Comparison of ENCODE assay signal across 8 mouse cellular contexts in the genomic region with DNA sequence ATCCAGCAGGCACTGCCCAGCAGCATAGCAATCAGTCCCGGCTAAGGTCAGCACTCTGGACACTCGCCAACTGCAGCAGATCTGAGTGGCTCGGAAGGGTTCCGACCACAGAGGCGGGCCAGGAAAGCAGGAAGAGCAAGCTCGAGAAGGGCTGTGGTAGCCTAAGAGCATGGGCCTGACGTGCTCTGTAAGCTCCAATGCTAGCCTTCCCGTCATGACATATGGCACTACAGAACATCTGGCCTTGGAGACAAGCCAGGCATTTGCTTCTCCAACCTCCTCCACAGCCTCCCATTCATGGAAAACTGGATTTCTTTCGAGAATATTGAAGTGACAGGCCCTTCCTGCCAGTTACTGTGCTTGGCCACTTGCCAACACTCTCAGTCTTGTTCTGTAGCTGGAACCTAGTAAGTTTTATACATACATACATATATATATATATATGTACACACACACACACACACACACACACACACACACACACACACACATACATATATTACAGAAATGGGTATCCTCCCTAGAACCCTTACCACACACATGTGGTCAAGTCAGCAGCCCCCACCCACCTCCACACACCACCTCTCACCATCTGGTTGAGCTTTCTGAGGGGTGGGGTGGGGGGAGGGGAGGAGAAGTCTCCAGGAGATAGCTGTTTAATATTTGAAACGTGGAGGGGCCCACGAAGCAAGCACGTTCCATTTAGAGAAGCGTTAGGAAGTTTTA.
DNase-seq lines count a peak whose midpoint lies in the region; ATAC-seq and TF ChIP-seq lines count a peak whose summit lies in the region.

No protein-coding gene starts in this region.

- H3K27ac ChIP-seq in layer of hippocampus, adult 2 months: peak overlapping the region; percentile 77
- peak overlapping the region; percentile 88 for H3K27ac ChIP-seq in lung, postnatal 0 days (ENCODE audit: low read length)

- H3K4me2 ChIP-seq in lung, postnatal 0 days (replicated peaks; ENCODE audit: low read depth, low read length): no peak overlapping the region; the same call in 1 of the 2 replicates

- H3K36me3 ChIP-seq in lung, postnatal 0 days (ENCODE audit: insufficient read depth, low read length): 0 out of 2 replicates have a peak, but pooled peaks cover 4% of the 10 kb centered on the region

- H3K9me3 ChIP-seq in lung, postnatal 0 days (ENCODE audit: low read length): no peaks in the 10 kb centered on the region

- H3K4me3 ChIP-seq in layer of hippocampus, adult 2 months: no peak overlapping the region
- no peak overlapping the region for H3K4me3 ChIP-seq in lung, postnatal 0 days (ENCODE audit: low read depth, low read length)

- no peak for TF ChIP-seq POLR2A in brain, embryonic 14.5 days (IDR thresholded peaks at IDR 0.05; ENCODE audit: borderline replicate concordance, extremely low read depth, insufficient read depth, insufficient read length, poor library complexity, severe bottlenecking)

- H3K4me1 ChIP-seq in lung, postnatal 0 days (ENCODE audit: insufficient read depth, low read depth, low read length): peaks cover 56% of the 10 kb centered on the region

- no peaks in the 10 kb centered on the region for H3K27me3 ChIP-seq in lung, postnatal 0 days (replicated peaks; ENCODE audit: insufficient read depth, low read length)

- intact Hi-C loops in heart, postnatal 36 days (cut with DNase I): loop anchor here (2.0 kb wide), 1 partner anchor 24 kb away; no protein-coding TSS in a partner anchor

- WGBS in lung, postnatal 0 days: 12% methylated on average over 13 of the region's 13 CpGs

- DNase-seq in 416B (ENCODE audit: low read depth): peak; percentile 94
- DNase-seq in brain, embryonic 14.5 days (ENCODE audit: low read depth): peak; percentile 95
- DNase-seq in frontal cortex, adult 2 months (ENCODE audit: extremely low spot score in 1 of 2, low spot score in 1 of 2): peak; percentile 66 to 82
- DNase-seq in heart, postnatal 36 days: peak; percentile 73 to 75
- DNase-seq in layer of hippocampus, adult 2 months (ENCODE audit: low spot score in 2 of 2): peak; percentile 69 to 78
- DNase-seq in lung, postnatal 0 days (ENCODE audit: low spot score): peak; percentile 98
- DNase-seq in right cerebral cortex, postnatal 36 days (ENCODE audit: low spot score in 2 of 2): peak; percentile 56 to 63
- no peak for DNase-seq in thymus, postnatal 0 days (ENCODE audit: low spot score)

- peak; percentile 82 for TF ChIP-seq EP300 in lung, postnatal 0 days (IDR thresholded peaks at IDR 0.05)

- ATAC-seq in lung, postnatal 0 days: peak; percentile 96

- TF ChIP-seq CTCF in brain, embryonic 14.5 days (IDR thresholded peaks at IDR 0.05; ENCODE audit: borderline replicate concordance, extremely low read depth, insufficient read depth, insufficient read length): no peak
- TF ChIP-seq CTCF in layer of hippocampus, adult 2 months (conservative IDR thresholded peaks at IDR 0.05): no peak
- no peak for TF ChIP-seq CTCF in lung, postnatal 0 days (IDR thresholded peaks at IDR 0.05)

- H3K9ac ChIP-seq in lung, postnatal 0 days (replicated peaks; ENCODE audit: low read depth): no peak overlapping the region
